Mouse (Mus musculus) embryonic facial prominence, embryonic 11.5 days (tissue): ENCODE results near the gene Hs3st2. TPM values are rescaled to one million over a fixed set of nuclear protein-coding genes. Genes with fewer than 3 reads are reported as not detected.
"Not testable (repeated sequence)": the region's sequence is repeated elsewhere in the genome, so short reads cannot be mapped to it uniquely, and the experiment has no call there.

Experiments
- ATAC-seq: fragments of 200-750 bp; cut with Nextera tagmentation; replicated peaks from 2 replicates; pipeline ENCODE4 v1.8.0; 2017; ENCODE audit warnings: low read depth; ENCODE audit not compliant: insufficient number of reproducible peaks, low FRiP score, low TSS enrichment
- DNase-seq: peaks from one replicate; pipeline ENCODE4 v3.0.0-alpha.2; 2015; ENCODE audit warnings: low spot score
- H3K27ac ChIP-seq: fragments of 300-500 bp; sonication (generic); replicated peaks from 2 replicates; pipeline ENCODE4 v1.5.1; 2014; ENCODE audit warnings: mild to moderate bottlenecking, low read depth, low read length, control low read depth
- H3K27me3 ChIP-seq: fragments of 300-500 bp; sonication (generic); 2 replicates; pipeline ENCODE4 v1.6.1; 2014; ENCODE audit warnings: mild to moderate bottlenecking, low read length, moderate library complexity, mixed read lengths; ENCODE audit not compliant: control insufficient read depth, insufficient read depth
- H3K36me3 ChIP-seq: fragments of 300-500 bp; sonication (generic); replicated peaks from 2 replicates; pipeline ENCODE4 v1.6.1; 2014; ENCODE audit warnings: low read depth, mild to moderate bottlenecking, low read length, moderate library complexity, mixed read lengths; ENCODE audit not compliant: control insufficient read depth, insufficient read depth
- H3K4me1 ChIP-seq: fragments of 300-500 bp; sonication (generic); 2 replicates; pipeline ENCODE4 v1.6.1; 2014; ENCODE audit warnings: low read length, mixed read lengths; ENCODE audit not compliant: control insufficient read depth, insufficient read depth
- H3K4me2 ChIP-seq: fragments of 300-500 bp; sonication (generic); 2 replicates; pipeline ENCODE4 v1.6.1; 2014; ENCODE audit warnings: low read depth, mild to moderate bottlenecking, control low read depth, low read length, moderate library complexity
- H3K4me3 ChIP-seq: fragments of 300-500 bp; sonication (generic); 2 replicates; pipeline ENCODE4 v1.5.1; 2014; ENCODE audit warnings: low read depth, low read length, control low read depth
- H3K9ac ChIP-seq: fragments of 300-500 bp; sonication (generic); replicated peaks from 2 replicates; pipeline ENCODE4 v1.6.1; 2014; ENCODE audit warnings: mild to moderate bottlenecking, control low read depth, low read length
- H3K9me3 ChIP-seq: fragments of 300-500 bp; sonication (generic); replicated peaks from 2 replicates; pipeline ENCODE4 v1.6.1; 2016; ENCODE audit warnings: mild to moderate bottlenecking, low read length, inconsistent platforms, mixed read lengths; ENCODE audit not compliant: control insufficient read depth
- WGBS: fragments of 180-500 bp; shearing (Covaris S2); extraction: QIAGEN DNeasy Blood & Tissue Kit; methylation state at CpG from one replicate; pipeline ENCODE4 v1.1.7; 2014; 5-methylcytosine and 5-hydroxymethylcytosine counted together
- polyA plus RNA-seq: library from polyadenylated mRNA; unstranded; fragments of >200 nt; fragmentation: Nextera tagmentation; extraction: Ambion mirVana; gene quantifications from 2 replicates; pipeline ENCODE4 v1.2.1, GENCODE M21; 2014

Gene Hs3st2
- polyA plus RNA-seq, result 0.74 and 1.2 TPM in 2 replicates

- Histone ChIP-seq H3K4me3 (peak within 1 kb of the TSS; percentile 27), H3K4me1 (no peaks in the 10 kb centered on the region; the same call in 1 of the 2 replicates), H3K4me2 (peak within 1 kb of the TSS; percentile 35), H3K9ac (no peak within 1 kb of the TSS), H3K27ac (no peak within 1 kb of the TSS), H3K36me3 (no peaks in the 10 kb centered on the region), H3K9me3 (no peaks in the 10 kb centered on the region), H3K27me3 (peaks cover 30% of the 10 kb centered on the region)
- DNase-seq (peak; percentile 84), ATAC-seq (peak; percentile 51; the same call in 1 of the 2 replicates)
- WGBS, result 2% methylated on average over 19 of the region's 22 CpGs
Observed at GRCm38 (mm10) chr7:121391225-121391983, at the start of gene Hs3st2. Hs3st2 (plus strand) TSS chr7:121391859.

- H3K9ac ChIP-seq, result no peak overlapping the region
- H3K27me3 ChIP-seq, result no peaks in the 10 kb centered on the region
- H3K4me2 ChIP-seq, result no peak overlapping the region
- H3K4me3 ChIP-seq, result no peak overlapping the region
- no peaks in the 10 kb centered on the region for H3K4me1 ChIP-seq
- DNase-seq (no peak), ATAC-seq (no peak)
- 78% methylated on average over 3 of the region's 3 CpGs for WGBS
- H3K9me3 ChIP-seq, result no peaks in the 10 kb centered on the region
- H3K27ac ChIP-seq, result no peak overlapping the region
- no peaks in the 10 kb centered on the region for H3K36me3 ChIP-seq
Observed at GRCm38 (mm10) chr7:121348284-121348963, 43.2 kb upstream of the Hs3st2 start.

- H3K27me3 ChIP-seq, result no peaks in the 10 kb centered on the region
- no peaks in the 10 kb centered on the region for H3K36me3 ChIP-seq
- DNase-seq, result no peak
- WGBS, result 78% methylated on average over 2 of the region's 2 CpGs
- H3K4me3 ChIP-seq, result no peak overlapping the region
- no peak overlapping the region for H3K27ac ChIP-seq
- no peaks in the 10 kb centered on the region for H3K9me3 ChIP-seq
- H3K9ac ChIP-seq, result no peak overlapping the region
- no peaks in the 10 kb centered on the region for H3K4me1 ChIP-seq
- ATAC-seq, result no peak
- no peak overlapping the region for H3K4me2 ChIP-seq
Observed at GRCm38 (mm10) chr7:121351688-121352087, 40.0 kb upstream of the Hs3st2 start.

GRCm38 (mm10) chr7:121361448-121361847 is 30.2 kb upstream of the Hs3st2 start:
- WGBS, result 90% methylated on average over 6 of the region's 6 CpGs
- DNase-seq, H3K9me3 ChIP-seq, H3K36me3 ChIP-seq, H3K4me2 ChIP-seq, H3K4me3 ChIP-seq, H3K4me1 ChIP-seq, H3K9ac ChIP-seq, H3K27ac ChIP-seq, ATAC-seq, H3K27me3 ChIP-seq: not testable (repeated sequence)

- H3K9ac ChIP-seq, result no peak overlapping the region
- H3K27ac ChIP-seq, result no peak overlapping the region
- 81% methylated on average over 7 of the region's 7 CpGs for WGBS
- no peak overlapping the region for H3K4me2 ChIP-seq
- no peaks in the 10 kb centered on the region for H3K27me3 ChIP-seq
- DNase-seq (no peak), ATAC-seq (no peak)
- no peaks in the 10 kb centered on the region for H3K9me3 ChIP-seq
- no peak overlapping the region for H3K4me3 ChIP-seq
- no peaks in the 10 kb centered on the region for H3K36me3 ChIP-seq
- no peaks in the 10 kb centered on the region for H3K4me1 ChIP-seq
Observed at GRCm38 (mm10) chr7:121365584-121365983, 26.1 kb upstream of the Hs3st2 start.

GRCm38 (mm10) chr7:121367185-121367584 is 24.5 kb upstream of the Hs3st2 start:
- 88% methylated on average over 6 of the region's 6 CpGs for WGBS
- ATAC-seq (no peak), DNase-seq (no peak)
- Histone ChIP-seq H3K36me3 (no peaks in the 10 kb centered on the region), H3K4me2 (no peak overlapping the region), H3K9ac (no peak overlapping the region), H3K9me3 (no peaks in the 10 kb centered on the region), H3K4me1 (no peaks in the 10 kb centered on the region), H3K4me3 (no peak overlapping the region), H3K27me3 (no peaks in the 10 kb centered on the region), H3K27ac (no peak overlapping the region)

GRCm38 (mm10) chr7:121371990-121372389 is 19.7 kb upstream of the Hs3st2 start:
- 84% methylated on average over 7 of the region's 7 CpGs for WGBS
- ATAC-seq, result no peak
- no peaks in the 10 kb centered on the region for H3K27me3 ChIP-seq
- no peak overlapping the region for H3K27ac ChIP-seq
- H3K36me3 ChIP-seq, result no peaks in the 10 kb centered on the region
- H3K4me2 ChIP-seq, result no peak overlapping the region
- H3K9ac ChIP-seq, result no peak overlapping the region
- no peak overlapping the region for H3K4me3 ChIP-seq
- DNase-seq, result no peak
- H3K4me1 ChIP-seq, result no peaks in the 10 kb centered on the region
- H3K9me3 ChIP-seq, result no peaks in the 10 kb centered on the region

- no peak for ATAC-seq
- 69% methylated on average over 6 of the region's 6 CpGs for WGBS
Observed at GRCm38 (mm10) chr7:121375456-121375855, 16.2 kb upstream of the Hs3st2 start.

More at GRCm38 (mm10) chr7:121375456-121375855, 16.2 kb upstream of the Hs3st2 start:
- Histone ChIP-seq H3K27me3 (no peaks in the 10 kb centered on the region), H3K4me3 (no peak overlapping the region), H3K36me3 (no peaks in the 10 kb centered on the region), H3K9me3 (no peaks in the 10 kb centered on the region), H3K4me1 (no peaks in the 10 kb centered on the region), H3K9ac (no peak overlapping the region), H3K4me2 (no peak overlapping the region), H3K27ac (no peak overlapping the region)
- DNase-seq, result no peak
